Mouse (Mus musculus): ENCODE results near the gene Prr30.
"Not testable (repeated sequence)": the region's sequence is repeated elsewhere in the genome, so short reads cannot be mapped to it uniquely, and the experiment has no call there.

The Prr30 gene

DNA sequence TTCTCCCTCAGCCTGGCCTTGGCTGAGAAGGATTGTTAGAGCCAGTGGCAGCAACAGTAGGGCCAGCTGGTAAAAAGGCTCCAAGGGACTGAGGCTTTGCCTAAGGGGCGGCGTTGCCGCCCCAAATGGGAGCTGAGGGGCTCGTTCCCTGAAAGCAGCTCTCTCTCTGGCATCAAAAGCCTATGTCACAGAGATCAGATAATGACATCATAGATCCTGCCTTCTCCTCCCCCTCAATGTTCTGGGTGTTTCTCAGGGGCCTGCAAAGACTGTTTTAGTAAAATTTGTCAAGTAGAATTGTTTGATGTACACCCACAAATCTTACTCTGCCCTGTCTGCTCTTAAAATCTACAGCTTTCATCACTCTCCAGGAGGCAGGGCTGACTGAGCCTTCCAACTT lies at the start of gene Prr30:
Gene Prr30 (minus strand): TSS at position 101 of the 400 bp plus-strand sequence.
- DNase-seq (ENCODE audit: low spot score): no peak

GRCm38 (mm10) chr14:101246793-101247192 lies 46.7 kb upstream of the Prr30 start:
- no peak for DNase-seq (ENCODE audit: low spot score)

GRCm38 (mm10) chr14:101245706-101246105 lies 45.6 kb upstream of the Prr30 start:
- DNase-seq (ENCODE audit: low spot score): no peak

DNA sequence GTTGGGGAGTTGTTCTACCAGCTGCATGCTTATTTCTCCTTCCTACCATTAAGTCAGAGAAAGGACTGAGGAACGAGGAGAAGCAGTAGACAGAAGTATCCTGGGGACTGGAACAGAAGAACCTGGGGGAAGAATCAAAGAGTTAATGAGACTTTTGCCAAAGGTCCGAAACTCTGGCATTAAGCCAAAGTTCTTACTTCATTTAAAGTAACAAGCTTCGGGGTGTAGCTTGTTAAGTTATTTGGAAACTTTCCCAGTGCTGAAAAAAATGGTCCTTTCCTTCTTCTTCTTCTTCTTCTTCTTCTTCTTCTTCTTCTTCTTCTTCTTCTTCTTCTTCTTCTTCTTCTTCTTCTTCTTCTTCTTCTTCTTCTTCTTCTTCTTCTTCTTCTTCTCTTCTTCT lies 44.3 kb upstream of the Prr30 start:
- not testable (repeated sequence) for DNase-seq (ENCODE audit: low spot score)

DNA sequence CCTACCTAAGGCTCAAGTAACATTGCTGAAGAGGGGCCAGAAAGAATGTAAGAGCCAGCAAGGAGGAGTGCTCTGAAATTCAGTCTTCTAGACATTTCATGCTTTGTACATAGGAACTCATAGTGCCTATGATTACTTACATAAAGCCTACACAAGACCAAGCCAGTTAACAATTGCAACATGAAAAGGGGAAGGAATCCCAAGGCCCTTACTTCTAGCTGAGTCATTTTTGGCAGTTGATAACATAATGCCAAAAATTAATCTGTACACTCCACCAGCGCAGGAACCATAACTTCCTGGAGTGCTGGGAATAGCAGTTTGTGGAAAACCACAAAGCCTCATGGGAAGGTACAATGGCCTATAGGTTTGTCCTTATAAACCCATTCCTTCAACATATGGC lies 37.8 kb upstream of the Prr30 start:
- DNase-seq (ENCODE audit: low spot score): no peak

- no peak for DNase-seq (ENCODE audit: low spot score)
Measured at GRCm38 (mm10) chr14:101229068-101229467, 28.9 kb upstream of the Prr30 start.

GRCm38 (mm10) chr14:101222319-101222718 lies 22.2 kb upstream of the Prr30 start:
- DNase-seq (ENCODE audit: low spot score): no peak

- no peak for DNase-seq (ENCODE audit: low spot score)
Measured at GRCm38 (mm10) chr14:101172258-101172657, 27.9 kb downstream of the Prr30 start.
